ENCODE assay signal across 8 mouse cellular contexts in genomic region chr11:44610971-44611781, GRCm38 (mm10). TPM values are rescaled to one million over a fixed set of nuclear protein-coding genes. Genes with fewer than 3 reads are reported as not detected.
DNase-seq lines count a peak whose midpoint lies in the region; ATAC-seq and TF ChIP-seq lines count a peak whose summit lies in the region.

No protein-coding gene starts in this region.

- H3K36me3 ChIP-seq in ES-E14 (ENCODE audit: control insufficient read depth, insufficient read depth, low read length, poor library complexity, severe bottlenecking), result no peaks in the 10 kb centered on the region
- no peaks in the 10 kb centered on the region for H3K36me3 ChIP-seq in hindbrain, embryonic 12.5 days

- peak overlapping the region; percentile 94 for H3K4me2 ChIP-seq in hindbrain, embryonic 12.5 days (replicated peaks)

- in situ Hi-C loops in ES-E14 (cut with MboI; ENCODE audit: low sequenced_read_pairs in 2 of 2, unreplicated experiment in 2 of 2), result loop anchor here (5.0 kb wide), 2 partner anchors 396 to 401 kb away; no protein-coding TSS in a partner anchor

- no peak overlapping the region for H3K9ac ChIP-seq in ES-E14 (ENCODE audit: insufficient read depth, low read depth, low read length, poor library complexity, severe bottlenecking)
- H3K9ac ChIP-seq in hindbrain, embryonic 12.5 days, result peak overlapping the region; percentile 61

- peaks cover 28% of the 10 kb centered on the region for H3K27me3 ChIP-seq in hindbrain, embryonic 12.5 days

- peak overlapping the region; percentile 48 to 73 for H3K4me3 ChIP-seq in ES-E14 (ENCODE audit: insufficient read depth in 1 of 2, low read depth in 1 of 2, low read length in 2 of 2, poor library complexity in 1 of 2, severe bottlenecking in 1 of 2)
- peak overlapping the region; percentile 43 for H3K4me3 ChIP-seq in hindbrain, embryonic 12.5 days

- WGBS in hindbrain, embryonic 12.5 days, result under 1% methylated on average over 45 of the region's 45 CpGs

- no peak overlapping the region for H3K27ac ChIP-seq in ES-E14 (ENCODE audit: insufficient read depth, low read depth, low read length, poor library complexity, severe bottlenecking)
- H3K27ac ChIP-seq in hindbrain, embryonic 12.5 days, result peak overlapping the region; percentile 82

- ATAC-seq in hindbrain, embryonic 12.5 days (ENCODE audit: low FRiP score), result peak; percentile 83

- no peaks in the 10 kb centered on the region for H3K9me3 ChIP-seq in ES-E14 (ENCODE audit: control insufficient read depth, insufficient read depth, low read depth, low read length)
- no peaks in the 10 kb centered on the region for H3K9me3 ChIP-seq in hindbrain, embryonic 12.5 days (replicated peaks)

- peak; percentile 79 for DNase-seq in ES-E14 (ENCODE audit: low read depth, low spot score)
- peak; percentile 93 for DNase-seq in cerebellum, adult 8-10 months
- peak; percentile 43 to 86 for DNase-seq in frontal cortex, postnatal 10 days (ENCODE audit: low spot score in 2 of 2)
- peak; percentile 69 to 97 for DNase-seq in layer of hippocampus, postnatal 25 days (ENCODE audit: extremely low spot score in 1 of 2, low spot score in 1 of 2)
- peak; percentile 93 for DNase-seq in lung, postnatal 14 days
- DNase-seq in retina, postnatal 1 day, result peak; percentile 92
- DNase-seq in thymus, postnatal 4 days, result peak; percentile 91

- peaks cover 0 to 7% of the 10 kb centered on the region in 2 experiments; a peak in 2 of 4 replicates for H3K4me1 ChIP-seq in ES-E14 (ENCODE audit: control insufficient read depth in 2 of 2, insufficient read depth in 2 of 2, low read length in 2 of 2, poor library complexity in 1 of 2)
- H3K4me1 ChIP-seq in hindbrain, embryonic 12.5 days, result peaks cover 30% of the 10 kb centered on the region

TF ChIP-seq in ES-E14, 5 proteins besides CTCF, POLR2A, EP300 and RAD21:
- TF ChIP-seq MAFK (IDR thresholded peaks at IDR 0.05; ENCODE audit: insufficient read depth, low read depth, low read length) (no peak), ZC3H11A (IDR thresholded peaks at IDR 0.05; ENCODE audit: borderline replicate concordance, low read depth, low read length) (peak; percentile 99)

RNA-seq across cellular contexts. Expression of gene Ebf1, which starts 5.9 kb away (rescaled TPM):
- 1.6 and 3.2 TPM in 2 replicates for total RNA-seq in ES-E14 (2012; rRNA removed)
- polyA plus RNA-seq in hindbrain, embryonic 12.5 days (2016; fragmentation: Nextera tagmentation; extraction: Ambion mirVana), result 111 and 122 TPM in 2 replicates
- total RNA-seq in layer of hippocampus, postnatal 25 days (2021), result 1 to 10 TPM; 3.5 to 4.6 TPM
